Mouse (Mus musculus) frontal cortex, postnatal 14 days (tissue): Measurements from ENCODE around the gene Gdf7.

Source experiments
- DNase-seq, 2 experiments: peaks; one replicate each; pipeline ENCODE4 v3.0.0; 2022; ENCODE audit warnings: low spot score in 2 of 2

Gdf7 gene

DNA sequence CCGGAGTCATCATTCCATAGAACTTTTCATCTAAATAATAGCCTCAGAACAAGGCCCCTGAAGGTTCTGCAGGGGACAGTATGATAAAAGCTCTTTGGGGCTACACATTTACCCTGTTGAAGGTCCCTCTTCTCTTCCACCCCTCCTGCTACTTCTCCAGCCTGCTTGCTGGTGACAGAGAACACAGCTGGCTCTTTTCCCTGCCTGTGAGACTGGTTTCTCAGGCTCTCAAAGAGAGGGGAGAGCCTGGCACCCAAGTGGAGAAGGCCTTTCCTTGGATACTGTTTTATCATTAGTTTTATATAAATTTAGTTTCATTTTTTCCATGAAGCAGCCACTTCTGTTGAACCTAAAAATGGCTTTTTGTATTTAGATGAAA lies 25.9 kb upstream of the Gdf7 start:
- DNase-seq: no peak

DNA sequence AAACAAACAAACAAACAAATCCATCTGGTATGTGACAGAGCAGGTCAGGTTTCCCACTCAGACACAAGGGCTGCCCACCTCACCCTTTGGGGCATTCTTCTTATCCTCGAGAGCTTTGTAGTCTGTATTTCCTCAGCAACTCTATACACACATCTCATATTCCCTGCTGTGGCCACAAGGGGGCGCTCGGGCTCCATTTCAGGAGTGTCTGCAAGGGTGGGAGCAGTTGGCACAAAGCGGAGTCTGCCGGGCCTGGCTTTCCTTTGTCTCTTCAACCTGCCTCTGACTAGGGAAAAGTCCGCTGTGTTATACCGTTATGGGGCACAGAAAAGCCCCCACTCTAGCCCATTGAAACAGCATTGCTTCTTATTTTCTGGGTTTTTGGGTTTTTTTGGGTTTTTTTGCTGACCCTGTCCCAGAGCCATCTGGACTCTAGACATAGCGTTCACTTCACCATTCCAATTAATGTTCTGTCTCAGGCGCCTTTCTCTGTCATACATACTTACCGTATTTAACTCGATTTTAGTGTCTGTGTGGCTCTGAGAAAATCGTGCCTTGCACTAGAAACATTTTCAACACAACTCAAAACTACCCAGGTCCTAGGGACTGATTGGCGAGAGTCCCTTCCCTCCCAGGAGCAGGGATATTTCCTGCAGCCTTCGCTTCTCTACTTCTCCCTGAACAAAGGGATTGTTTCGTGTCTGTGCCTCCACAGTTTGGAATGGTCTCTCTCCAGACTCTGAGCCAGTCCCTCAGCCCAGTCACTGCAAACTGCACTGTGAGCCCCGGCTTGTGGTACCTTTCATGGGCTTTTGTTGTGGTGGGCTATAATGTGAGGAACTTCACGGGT lies 25.3 kb upstream of the Gdf7 start:
- DNase-seq: peak; percentile 91 to 98

- DNase-seq: peak in 1 of 2 experiments; percentile 52
Observed at GRCm38 (mm10) chr12:8325943-8326522, 24.3 kb upstream of the Gdf7 start.

GRCm38 (mm10) chr12:8325245-8325942 lies 23.6 kb upstream of the Gdf7 start:
- DNase-seq: no peak

- DNase-seq: no peak
Observed at GRCm38 (mm10) chr12:8324086-8324485, 22.3 kb upstream of the Gdf7 start.

GRCm38 (mm10) chr12:8321506-8321905 lies 19.8 kb upstream of the Gdf7 start:
- DNase-seq: no peak

GRCm38 (mm10) chr12:8320084-8320713 lies 18.4 kb upstream of the Gdf7 start:
- peak in 1 of 2 experiments; percentile 76 for DNase-seq

DNA sequence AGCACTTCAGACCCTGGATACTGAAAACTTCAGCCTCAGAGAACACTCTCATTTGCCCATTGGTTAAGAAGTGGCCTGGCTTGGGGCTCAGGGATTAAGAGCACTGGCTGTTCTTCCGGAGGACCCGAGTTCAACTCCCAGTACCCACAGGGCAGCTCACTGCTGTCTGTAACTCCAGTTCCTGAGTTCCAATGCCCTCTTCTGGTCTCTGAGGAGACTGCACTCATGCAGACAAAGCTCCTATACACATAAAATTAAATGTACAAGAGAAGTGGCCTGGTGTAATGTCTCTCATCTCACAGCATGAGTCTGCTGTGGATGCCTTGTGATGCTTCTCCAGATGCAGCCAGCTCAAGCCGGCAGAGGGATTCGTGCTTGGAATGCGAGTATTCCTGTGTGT lies 14.8 kb upstream of the Gdf7 start:
- no peak for DNase-seq

GRCm38 (mm10) chr12:8313773-8314172 lies 12.0 kb upstream of the Gdf7 start:
- DNase-seq: no peak

DNA sequence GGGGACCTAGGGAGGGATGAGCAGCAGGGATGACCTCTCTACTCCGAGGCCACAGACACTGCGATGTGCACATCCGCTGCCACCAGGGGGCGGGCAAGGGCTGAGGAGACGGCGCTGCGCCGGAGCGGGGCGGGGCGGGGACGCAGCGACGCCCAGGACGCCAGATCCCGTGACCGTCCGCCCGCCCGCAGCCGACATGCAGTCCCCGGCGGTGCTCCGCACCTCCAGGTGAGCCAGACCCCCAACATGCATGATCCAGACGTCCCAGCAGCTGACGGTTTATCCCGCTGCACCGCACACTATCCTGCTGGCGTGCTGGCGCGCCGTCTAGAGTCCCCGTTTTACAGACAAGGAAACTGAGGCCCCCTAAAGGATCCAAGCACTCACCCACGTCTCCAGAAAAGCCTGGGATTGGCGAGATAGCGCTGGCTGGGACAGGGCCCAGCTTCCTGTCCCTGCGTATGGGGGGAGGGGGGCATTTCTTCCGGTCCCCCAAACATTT lies 11.6 kb upstream of the Gdf7 start, which contains the start of gene Hs1bp3:
Hs1bp3 (plus strand) TSS at position 163 of the 502 bp plus-strand sequence.
- DNase-seq: peak in 1 of 2 experiments; percentile 76

- no peak for DNase-seq
Observed at GRCm38 (mm10) chr12:8312266-8312665, 10.5 kb upstream of the Gdf7 start.

DNA sequence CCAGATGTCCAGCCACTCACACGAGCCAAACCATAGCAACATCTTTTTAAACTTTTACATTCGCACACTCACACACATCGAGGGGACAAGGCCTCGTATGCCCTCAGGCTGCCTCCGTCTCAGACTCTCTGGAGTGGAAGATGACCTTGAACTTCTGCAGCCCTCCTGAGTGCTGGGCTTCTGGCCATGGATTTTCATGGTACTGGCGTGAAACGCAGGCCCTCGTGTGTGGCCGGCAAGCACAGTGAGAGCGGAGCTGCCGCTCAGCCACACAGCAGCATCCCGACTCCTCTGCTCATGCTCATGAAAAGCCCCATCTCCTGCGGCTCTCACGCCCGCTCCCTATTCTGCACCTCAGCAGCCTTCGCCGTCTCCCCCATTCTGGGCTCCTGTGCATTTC lies 9.2 kb upstream of the Gdf7 start:
- DNase-seq: no peak

DNA sequence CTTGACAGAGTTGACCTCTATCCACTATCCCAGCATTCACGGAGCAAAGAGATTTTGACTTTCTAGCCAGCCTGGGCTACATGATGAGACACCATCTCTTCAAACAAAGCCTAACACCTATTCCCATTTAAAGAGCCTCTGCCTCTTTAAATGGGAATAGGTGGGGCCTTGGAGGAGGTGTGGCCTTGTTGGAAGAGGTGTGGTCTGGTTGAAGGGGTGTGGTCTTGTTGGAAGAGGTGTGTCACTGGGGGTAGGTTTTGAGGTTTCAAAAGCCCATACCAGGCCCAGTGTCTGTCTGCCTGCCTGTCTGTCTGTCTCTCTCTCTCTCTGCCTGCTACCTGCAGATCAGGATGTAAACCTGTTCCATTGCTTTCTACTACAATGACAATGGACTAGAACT lies 5.2 kb upstream of the Gdf7 start:
- DNase-seq: no peak

DNA sequence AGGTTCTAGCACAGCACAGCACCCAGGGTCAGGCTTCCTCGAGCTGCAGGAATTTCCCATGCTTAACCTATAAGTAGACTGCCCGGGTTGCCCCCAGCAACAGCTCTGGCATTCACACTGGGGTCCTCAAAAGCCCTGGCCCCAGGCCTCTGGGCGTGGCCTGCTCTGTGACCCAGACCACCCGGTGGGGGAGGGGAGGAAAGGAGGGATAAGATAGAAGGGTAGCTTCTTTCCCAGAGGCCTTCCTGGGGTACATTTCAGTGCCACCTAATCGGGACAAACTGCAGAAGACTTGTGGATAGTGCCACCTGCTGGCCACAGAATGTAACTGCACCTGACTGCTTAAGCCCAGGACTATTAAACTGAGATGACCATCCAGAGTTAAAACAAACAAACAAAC lies 4.7 kb upstream of the Gdf7 start:
- DNase-seq: no peak

DNA sequence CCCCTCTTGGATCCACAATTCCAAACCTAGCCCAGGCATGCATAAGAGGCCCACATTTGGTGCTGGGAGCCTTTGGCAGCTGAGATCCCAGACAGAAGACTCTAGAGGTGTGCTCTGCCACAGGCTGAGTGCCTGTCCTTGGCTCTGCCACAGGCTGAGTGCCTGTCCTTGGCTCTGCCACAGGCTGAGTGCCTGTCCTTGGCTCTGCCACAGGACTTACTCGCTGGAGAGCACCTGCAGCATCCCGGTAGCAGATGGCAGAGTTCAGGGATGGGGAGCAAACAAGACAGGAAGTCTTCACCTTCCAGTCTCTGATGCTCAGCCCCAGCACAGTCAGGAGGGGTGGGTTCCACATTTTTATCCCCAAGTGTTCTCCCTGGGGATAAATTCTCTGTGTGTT lies 3.5 kb upstream of the Gdf7 start:
- no peak for DNase-seq

GRCm38 (mm10) chr12:8301011-8301814 lies 541 bp downstream of the Gdf7 start:
- DNase-seq: no peak

GRCm38 (mm10) chr12:8300521-8300920 lies 1.2 kb downstream of the Gdf7 start:
- no peak for DNase-seq

- no peak for DNase-seq
Observed at GRCm38 (mm10) chr12:8300111-8300480, 1.7 kb downstream of the Gdf7 start.

GRCm38 (mm10) chr12:8299143-8300110 lies 2.3 kb downstream of the Gdf7 start:
- no peak for DNase-seq
